Mouse (Mus musculus): ENCODE measurements around the gene Lhfp. TPM values are rescaled to one million over a fixed set of nuclear protein-coding genes. Genes with fewer than 3 reads are reported as not detected.
"Not testable (repeated sequence)": the region's sequence is repeated elsewhere in the genome, so short reads cannot be mapped to it uniquely, and the experiment has no call there.

Lhfp gene
- polyA plus RNA-seq, 2 experiments from 2014 or later: 0.42 TPM; not detected in 1

DNA sequence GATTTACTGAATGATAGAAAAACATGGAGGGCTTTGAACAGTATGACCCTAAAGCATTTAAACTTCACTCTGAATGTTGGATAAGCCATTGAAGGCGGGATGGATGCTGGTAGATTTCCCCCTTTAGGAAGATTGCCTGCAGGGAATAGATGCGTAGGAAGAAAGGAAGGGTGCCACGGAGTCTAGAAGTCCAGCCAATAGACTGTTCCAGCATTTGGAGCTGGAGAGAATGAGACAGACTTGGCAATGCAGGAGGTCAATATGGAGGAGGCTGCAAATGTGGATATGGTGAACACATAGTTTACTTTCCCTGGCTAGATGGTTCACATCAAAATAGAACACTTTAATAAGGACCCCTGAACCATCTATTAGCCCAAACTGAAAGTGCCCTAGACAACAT is 58.9 kb downstream of the Lhfp start:
- ATAC-seq: no peak

DNA sequence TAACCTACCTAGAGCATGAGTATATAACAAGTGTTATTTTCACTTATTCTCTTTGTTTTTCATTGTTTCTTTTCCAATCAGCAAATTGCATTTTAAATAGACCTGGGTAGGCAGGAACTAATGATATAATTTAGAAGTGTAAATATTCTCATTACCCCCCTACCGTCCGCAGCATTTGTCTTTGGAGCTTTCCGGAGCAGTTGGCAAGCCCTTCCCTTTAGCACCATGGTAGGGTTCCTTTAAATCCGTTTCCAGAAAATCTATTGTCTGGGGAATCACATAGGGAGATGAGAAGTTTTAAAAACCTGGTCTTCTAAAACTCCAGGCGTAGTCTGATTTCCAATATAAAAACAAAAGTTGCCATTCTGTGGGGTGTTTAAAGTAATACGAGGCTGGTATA is 59.5 kb downstream of the Lhfp start:
- ATAC-seq: no peak

DNA sequence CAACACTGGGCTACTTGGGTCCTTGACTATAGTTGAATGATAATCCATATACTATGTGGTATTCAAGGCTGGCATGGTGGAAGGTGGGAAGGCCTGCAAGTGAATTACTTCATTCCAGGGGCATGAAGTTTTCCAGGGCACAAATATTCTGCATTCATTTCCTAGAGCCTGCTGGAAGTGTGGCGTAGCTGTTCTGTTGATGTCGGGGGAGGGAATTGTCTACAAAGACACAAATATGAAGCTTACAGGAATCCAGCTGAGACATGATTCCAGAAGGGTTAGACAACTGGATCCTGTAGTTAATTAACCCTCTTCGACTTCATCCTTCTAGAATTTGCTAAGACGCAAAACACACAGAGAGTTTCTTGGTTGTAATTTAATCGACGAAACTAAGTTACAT is 60.4 kb downstream of the Lhfp start:
- ATAC-seq: no peak

GRCm38 (mm10) chr3:53102131-53102756 is 60.9 kb downstream of the Lhfp start:
- no peak for ATAC-seq

DNA sequence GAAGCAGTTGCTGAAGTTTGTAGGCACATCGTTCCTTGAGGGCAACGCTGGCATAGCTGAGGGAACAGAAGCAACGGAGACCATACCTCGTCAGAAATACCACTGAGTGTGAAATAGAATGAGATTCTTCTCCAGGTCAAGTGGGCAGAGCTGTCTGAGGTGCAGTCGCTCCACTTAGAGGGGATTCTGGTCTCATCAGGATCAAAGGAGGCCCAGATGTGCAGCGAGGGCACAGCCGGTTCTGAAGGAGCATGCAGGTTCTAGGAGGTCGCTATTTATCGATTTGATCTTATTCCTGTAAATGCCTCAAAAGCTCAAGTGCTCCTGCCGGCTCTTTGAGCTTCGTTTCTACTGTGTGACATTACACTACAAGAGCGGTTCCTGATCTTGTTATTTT is 61.4 kb downstream of the Lhfp start:
- no peak for ATAC-seq

GRCm38 (mm10) chr3:53108594-53109373 is 67.5 kb downstream of the Lhfp start:
- no peak for ATAC-seq

GRCm38 (mm10) chr3:53109879-53110278 is 68.6 kb downstream of the Lhfp start:
- ATAC-seq: no peak

DNA sequence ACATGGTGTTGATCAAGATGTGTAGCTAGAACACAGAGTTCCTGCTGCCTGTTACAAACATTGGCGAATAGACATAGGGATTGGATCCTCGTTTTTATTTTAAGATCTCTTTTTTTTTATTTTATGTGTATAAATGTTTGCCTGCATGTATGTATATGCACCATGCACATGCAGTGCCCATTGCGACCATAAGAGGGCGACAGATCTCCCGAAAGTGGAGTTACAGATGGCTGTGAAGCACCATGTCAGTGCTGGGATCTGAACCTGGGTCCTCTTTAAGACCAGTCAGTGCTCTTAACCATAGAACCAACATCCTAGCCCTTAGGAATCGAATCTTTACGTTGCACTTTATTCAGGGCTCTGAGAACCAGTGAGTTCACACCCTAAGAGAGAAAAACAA is 70.7 kb downstream of the Lhfp start:
- ATAC-seq: no peak

- not testable (repeated sequence) for ATAC-seq
Measured at GRCm38 (mm10) chr3:53118755-53119154, 77.4 kb downstream of the Lhfp start.

DNA sequence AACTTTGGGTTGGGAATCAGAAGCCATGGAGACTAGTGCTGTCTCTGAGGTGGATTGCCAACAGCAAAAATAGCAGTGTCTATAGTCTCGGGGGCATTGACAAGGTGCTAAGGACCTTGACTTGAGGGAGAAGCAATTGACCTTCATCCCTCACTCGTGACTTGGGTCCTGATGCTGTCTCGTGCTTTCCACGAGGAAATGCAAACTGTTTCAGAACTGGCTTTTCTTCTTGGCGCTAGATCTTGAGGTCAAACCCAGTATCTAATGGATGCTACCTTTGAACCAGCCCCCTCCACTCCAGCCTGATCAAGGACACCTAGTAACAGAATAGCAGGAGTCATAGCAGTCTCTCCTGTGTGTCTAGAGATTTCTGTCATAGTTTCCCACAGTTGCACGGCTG is 78.7 kb downstream of the Lhfp start:
- ATAC-seq: no peak

DNA sequence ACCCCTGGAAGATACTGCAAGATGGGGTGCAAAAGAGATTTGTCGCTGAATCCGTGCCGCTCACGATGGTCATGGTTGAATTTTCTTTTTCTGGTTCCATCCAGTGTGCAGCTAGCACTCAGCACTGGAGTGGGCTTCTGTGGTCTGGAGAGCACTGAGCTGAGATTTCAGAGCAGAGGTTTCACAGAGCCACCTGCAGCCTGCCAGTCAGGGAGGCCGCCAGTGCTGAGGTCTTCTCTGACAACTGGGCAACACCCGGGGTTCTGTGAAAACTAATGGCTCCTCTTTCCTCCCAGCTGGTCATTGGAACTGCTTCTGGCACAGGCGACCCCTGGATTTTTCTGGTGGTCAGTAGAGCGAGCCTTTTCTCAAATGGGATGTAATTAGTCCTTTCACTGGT is 84.2 kb downstream of the Lhfp start:
- no peak for ATAC-seq

- no peak for ATAC-seq
Measured at GRCm38 (mm10) chr3:53138785-53139184, 97.5 kb downstream of the Lhfp start.

DNA sequence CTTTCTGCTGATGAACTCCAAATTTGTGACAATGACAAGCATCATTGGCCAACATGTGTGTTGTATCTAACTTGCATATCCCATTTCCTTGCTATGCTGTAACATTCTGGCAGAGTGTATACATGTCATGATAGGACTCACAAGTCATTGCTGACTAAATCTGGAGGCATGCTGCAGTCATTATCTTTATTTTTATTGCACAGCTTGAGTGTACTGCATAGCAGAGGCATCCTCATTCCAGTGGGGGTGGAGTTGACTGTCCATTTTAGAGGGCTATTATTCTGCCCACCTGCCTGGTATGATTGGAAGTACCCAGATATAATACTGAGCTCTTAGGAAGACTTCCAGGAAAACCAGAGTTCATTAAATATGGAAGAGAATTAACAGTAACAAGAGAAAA is 97.9 kb downstream of the Lhfp start:
- no peak for ATAC-seq

- no peak for ATAC-seq
Measured at GRCm38 (mm10) chr3:53139642-53140041, 98.3 kb downstream of the Lhfp start.

DNA sequence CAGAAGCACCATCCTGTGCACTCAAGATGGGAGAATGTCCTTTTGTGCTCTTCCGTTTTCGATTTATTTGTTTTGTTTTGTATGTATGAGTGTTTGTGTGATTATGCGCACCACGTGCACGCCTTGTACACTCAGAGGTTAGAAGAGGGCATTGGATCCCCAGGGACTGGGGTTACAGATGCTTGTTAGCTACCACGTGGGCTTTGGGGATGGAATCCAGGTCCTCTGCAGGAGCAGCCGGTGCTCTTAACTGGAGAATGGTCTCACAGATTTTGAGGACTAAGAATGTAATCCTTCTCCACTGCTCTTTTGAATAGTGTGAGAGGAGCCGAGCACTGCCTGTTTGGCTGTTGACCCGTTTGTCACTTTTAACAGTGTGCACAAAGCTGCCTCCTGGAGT is 101.2 kb downstream of the Lhfp start:
- no peak for ATAC-seq

DNA sequence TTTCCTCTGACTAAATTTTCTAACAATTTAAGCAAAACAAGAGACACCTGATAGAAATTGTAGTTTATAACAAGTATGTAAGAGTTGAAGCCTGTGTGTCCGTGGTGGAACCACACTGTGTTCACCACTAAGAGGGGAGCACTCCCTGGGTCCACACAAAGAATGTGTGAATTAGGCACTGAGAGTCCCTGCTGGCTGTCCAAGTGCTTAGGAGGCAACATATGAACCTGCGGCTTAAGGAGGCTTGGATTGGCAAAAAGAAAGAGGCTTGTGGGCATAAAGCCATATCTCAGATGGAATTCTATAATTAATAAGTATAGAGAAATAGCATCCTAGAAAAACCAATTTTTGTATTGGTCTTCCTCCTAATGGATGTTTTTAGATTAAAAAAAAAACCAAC is 104.2 kb downstream of the Lhfp start:
- ATAC-seq: no peak

- no peak for ATAC-seq
Measured at GRCm38 (mm10) chr3:53145946-53146345, 104.6 kb downstream of the Lhfp start.

- no peak for ATAC-seq
Measured at GRCm38 (mm10) chr3:53147001-53147400, 105.7 kb downstream of the Lhfp start.

DNA sequence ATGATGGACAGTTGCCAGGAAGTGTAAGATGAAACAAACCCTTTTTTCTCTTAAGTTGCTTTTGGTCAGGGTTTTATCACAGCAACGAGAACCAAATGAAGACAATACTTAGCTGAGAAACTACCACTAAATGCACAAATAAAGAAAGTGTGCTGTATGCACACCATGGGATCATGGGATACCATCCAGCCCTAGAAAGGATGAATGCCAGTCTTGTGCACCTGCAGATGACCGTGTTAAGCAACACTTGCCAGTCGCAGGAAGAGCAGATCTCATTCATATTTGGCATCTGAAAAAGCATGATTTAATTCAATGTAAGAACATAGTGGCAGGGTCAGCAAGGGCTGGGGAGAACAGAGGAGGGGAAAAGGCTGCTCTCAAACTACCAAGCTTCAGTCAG is 107.4 kb downstream of the Lhfp start:
- no peak for ATAC-seq

- ATAC-seq: no peak
Measured at GRCm38 (mm10) chr3:53149625-53150320, 108.4 kb downstream of the Lhfp start.

DNA sequence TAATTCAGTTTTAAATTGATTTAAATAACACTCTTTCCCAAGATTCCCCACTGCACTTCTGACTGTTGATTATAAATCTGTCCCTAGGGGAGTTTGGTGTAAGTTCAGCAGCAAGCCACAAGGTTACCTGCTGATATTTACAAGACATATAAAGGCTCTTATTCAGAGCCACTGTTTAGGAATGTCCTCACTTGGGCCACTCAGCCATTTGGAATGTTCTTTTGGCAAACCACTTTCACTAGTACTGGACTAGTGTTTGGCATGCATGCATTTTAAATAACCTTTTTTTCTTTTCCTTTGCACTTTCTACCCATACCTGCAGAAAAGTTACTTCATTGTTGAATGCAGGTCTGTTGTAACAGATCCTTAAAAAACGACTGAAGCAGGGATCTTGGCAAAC is 109.8 kb downstream of the Lhfp start:
- ATAC-seq: no peak

DNA sequence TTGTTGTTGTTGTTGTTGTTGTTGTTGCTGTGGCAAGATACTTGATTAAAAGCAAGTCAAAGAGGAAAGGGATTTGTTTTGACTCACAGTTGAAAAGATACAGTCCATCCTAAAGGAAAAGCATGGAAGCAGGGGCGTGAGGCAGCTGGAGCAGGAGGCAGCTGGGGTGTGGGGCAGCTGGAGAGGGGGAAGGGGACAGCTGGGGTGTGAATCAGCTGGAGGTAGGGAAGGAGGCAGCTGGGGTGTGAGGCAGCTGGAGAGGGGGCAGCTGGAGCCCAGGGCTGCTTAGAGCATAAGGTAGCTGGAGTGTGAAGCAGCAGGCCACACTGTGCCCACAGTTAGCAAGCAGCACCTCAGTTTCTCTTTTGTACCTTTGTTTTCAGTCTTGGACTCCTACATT is 110.3 kb downstream of the Lhfp start:
- ATAC-seq: no peak

GRCm38 (mm10) chr3:53161963-53162362 is 120.6 kb downstream of the Lhfp start:
- no peak for ATAC-seq

- no peak for ATAC-seq
Measured at GRCm38 (mm10) chr3:53165281-53165680, 124.0 kb downstream of the Lhfp start.
